Mouse (Mus musculus): ENCODE results near the gene Atp2b2. TPM values are rescaled to one million over a fixed set of nuclear protein-coding genes. Genes with fewer than 3 reads are reported as not detected.

Atp2b2 gene
- total and polyA plus RNA-seq, 2 experiments from 2014 or later = 0.03 TPM; not detected in 1

DNA sequence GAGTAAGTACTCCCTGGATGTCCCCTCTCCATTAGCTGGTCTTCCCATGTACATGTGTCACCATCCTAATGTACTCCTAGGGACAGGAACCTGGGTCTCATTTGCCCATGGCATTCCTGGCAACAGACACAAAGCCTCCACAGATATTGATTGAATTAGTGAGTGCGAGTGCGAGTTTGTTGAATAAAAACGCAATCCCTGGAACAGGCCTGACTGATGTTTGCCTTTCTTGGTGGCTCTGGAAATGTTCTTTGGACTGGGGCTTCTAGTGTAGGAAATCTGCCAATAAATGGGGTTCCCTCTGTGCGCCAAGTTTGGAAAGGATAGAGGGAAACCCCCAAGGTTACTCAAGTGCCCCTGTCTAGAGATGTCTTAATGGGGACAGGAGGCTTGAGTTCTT lies 146.4 kb downstream of the Atp2b2 start:
- no peaks in the 10 kb centered on the region for H3K9me3 ChIP-seq (replicated peaks; ENCODE audit: control insufficient read depth, low read length)
- H3K4me2 ChIP-seq (ENCODE audit: low read depth, low read length) = no peak overlapping the region
- no peaks in the 10 kb centered on the region for H3K4me1 ChIP-seq (ENCODE audit: control insufficient read depth, insufficient read depth)
- TF ChIP-seq EP300 (IDR thresholded peaks at IDR 0.05; ENCODE audit: low read depth) = no peak
- TF ChIP-seq CTCF (IDR thresholded peaks at IDR 0.05; ENCODE audit: low read depth) = no peak
- peaks cover 24% of the 10 kb centered on the region for H3K27me3 ChIP-seq (ENCODE audit: control insufficient read depth, insufficient read depth, low read length)
- H3K36me3 ChIP-seq (replicated peaks; ENCODE audit: control insufficient read depth, insufficient read depth, low read length) = no peaks in the 10 kb centered on the region
- WGBS = 80% methylated on average over 4 of the region's 4 CpGs
- no peak overlapping the region for H3K27ac ChIP-seq (ENCODE audit: low read depth)
- H3K4me3 ChIP-seq (ENCODE audit: low read depth, low read length) = no peak overlapping the region
- ATAC-seq (ENCODE audit: insufficient read depth, low read depth) = no peak
- no peak overlapping the region for H3K9ac ChIP-seq (replicated peaks; ENCODE audit: low read depth, low read length)
- DNase-seq (ENCODE audit: low spot score) = no peak

DNA sequence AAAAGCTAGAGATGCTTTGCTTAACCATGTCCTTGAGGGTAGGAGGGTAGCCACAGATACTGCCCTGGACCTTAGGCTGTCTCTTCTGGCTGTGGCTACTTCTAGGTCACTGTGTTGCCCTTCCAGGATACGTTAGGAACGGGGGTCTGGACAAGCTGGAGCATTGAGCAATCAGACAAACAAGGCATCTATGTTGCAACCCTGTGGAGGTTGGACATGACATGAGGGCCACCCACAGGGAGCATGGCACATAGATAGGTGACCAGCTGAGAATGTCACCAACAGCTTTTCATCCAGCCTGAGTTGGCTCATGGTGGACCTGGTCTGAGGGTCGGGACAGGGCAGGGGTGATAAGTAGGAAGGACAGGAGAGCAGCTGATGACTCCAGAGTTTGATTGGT lies 148.4 kb downstream of the Atp2b2 start:
- no peak for DNase-seq (ENCODE audit: low spot score)
- Histone ChIP-seq H3K4me3 (ENCODE audit: low read depth, low read length) (no peak overlapping the region), H3K4me2 (ENCODE audit: low read depth, low read length) (no peak overlapping the region), H3K9ac (replicated peaks; ENCODE audit: low read depth, low read length) (no peak overlapping the region), H3K36me3 (replicated peaks; ENCODE audit: control insufficient read depth, insufficient read depth, low read length) (no peaks in the 10 kb centered on the region), H3K27ac (ENCODE audit: low read depth) (no peak overlapping the region), H3K4me1 (ENCODE audit: control insufficient read depth, insufficient read depth) (no peaks in the 10 kb centered on the region), H3K27me3 (ENCODE audit: control insufficient read depth, insufficient read depth, low read length) (peaks cover 44% of the 10 kb centered on the region), H3K9me3 (replicated peaks; ENCODE audit: control insufficient read depth, low read length) (no peaks in the 10 kb centered on the region)
- ATAC-seq (ENCODE audit: insufficient read depth, low read depth) = no peak
- WGBS = 65% methylated on average over 3 of the region's 3 CpGs
- TF ChIP-seq CTCF (IDR thresholded peaks at IDR 0.05; ENCODE audit: low read depth) = no peak
- TF ChIP-seq EP300 (IDR thresholded peaks at IDR 0.05; ENCODE audit: low read depth) = no peak

DNA sequence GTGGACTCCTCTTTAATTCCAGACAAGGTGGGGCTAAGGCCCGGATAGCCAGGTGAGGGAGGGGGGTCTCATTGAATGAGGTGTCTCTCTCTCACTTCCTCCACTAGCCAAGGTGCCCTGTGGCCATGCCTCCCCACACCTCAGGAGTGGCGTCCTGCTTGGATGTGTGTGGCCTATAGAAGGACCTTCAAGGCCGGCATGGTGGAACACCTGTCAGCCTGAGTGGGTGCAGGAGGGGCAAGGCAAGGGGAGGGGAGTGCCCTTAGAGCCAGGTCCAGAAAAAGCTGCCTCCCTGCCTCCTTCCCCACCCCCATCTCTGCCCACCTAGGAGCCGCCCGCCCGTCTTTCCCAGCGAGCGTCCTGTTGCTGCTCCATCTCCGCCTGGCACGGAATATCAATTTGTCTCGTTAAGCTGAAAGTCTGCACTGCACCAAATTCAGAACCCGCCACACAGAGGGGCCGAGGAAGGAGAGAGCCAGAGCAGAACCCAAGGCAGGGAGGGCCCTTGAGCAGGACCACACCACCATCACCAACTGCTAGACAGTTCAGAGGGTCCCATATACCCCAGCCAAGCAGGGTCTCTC lies 150.2 kb downstream of the Atp2b2 start:
- no peak for DNase-seq (ENCODE audit: low spot score)
- H3K4me1 ChIP-seq (ENCODE audit: control insufficient read depth, insufficient read depth) = no peaks in the 10 kb centered on the region
- H3K9me3 ChIP-seq (replicated peaks; ENCODE audit: control insufficient read depth, low read length) = no peaks in the 10 kb centered on the region
- 33% methylated on average over 13 of the region's 13 CpGs for whole genome bisulfite sequencing
- no peaks in the 10 kb centered on the region for H3K36me3 ChIP-seq (replicated peaks; ENCODE audit: control insufficient read depth, insufficient read depth, low read length)
- no peak for ATAC-seq (ENCODE audit: insufficient read depth, low read depth)
- H3K27ac ChIP-seq (ENCODE audit: low read depth) = no peak overlapping the region
- peaks cover 52% of the 10 kb centered on the region for H3K27me3 ChIP-seq (ENCODE audit: control insufficient read depth, insufficient read depth, low read length)
- no peak overlapping the region for H3K4me3 ChIP-seq (ENCODE audit: low read depth, low read length)
- H3K9ac ChIP-seq (replicated peaks; ENCODE audit: low read depth, low read length) = no peak overlapping the region
- TF ChIP-seq EP300 (IDR thresholded peaks at IDR 0.05; ENCODE audit: low read depth) (no peak), CTCF (IDR thresholded peaks at IDR 0.05; ENCODE audit: low read depth) (no peak)
- H3K4me2 ChIP-seq (ENCODE audit: low read depth, low read length) = no peak overlapping the region

DNA sequence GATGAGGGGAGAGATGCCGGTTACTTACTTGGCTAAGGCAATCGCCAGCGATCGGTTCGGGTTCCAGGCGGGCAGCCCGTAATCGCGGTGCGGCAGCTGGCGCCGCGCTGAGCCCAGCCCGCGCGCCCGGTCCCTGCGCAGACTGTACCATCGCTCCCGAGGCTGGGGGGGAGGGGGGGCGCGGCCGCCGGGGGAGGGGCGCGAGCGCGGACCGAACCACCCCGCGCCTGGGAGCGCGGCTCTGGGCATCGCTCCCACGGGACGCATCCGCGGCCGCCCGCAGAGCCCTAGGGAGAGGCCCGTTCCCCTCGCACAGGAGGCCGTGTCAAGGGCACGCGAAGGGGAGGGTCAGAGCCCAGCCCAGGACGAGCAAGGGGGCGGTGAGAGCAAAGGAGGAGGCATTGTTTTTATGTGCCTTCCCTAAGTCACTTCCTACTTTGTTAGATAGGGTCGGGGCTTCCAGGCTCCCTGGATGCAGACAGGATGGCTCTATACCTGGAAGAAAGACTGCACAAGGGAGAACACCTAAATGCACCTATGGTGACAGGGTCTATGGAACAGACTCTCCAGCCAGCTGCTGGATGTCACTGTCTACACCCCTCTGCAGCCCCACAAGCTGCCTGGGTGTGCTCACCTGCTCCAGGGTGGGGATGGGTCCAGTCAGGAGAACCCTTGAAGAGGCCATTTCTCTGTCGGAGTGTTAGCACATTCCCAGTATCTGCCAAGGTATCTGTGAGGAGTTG lies 151.0 kb downstream of the Atp2b2 start:
- H3K27me3 ChIP-seq (ENCODE audit: control insufficient read depth, insufficient read depth, low read length) = peaks cover 52% of the 10 kb centered on the region
- peak overlapping the region; percentile 44 for H3K4me2 ChIP-seq (ENCODE audit: low read depth, low read length)
- no peak for TF ChIP-seq EP300 (IDR thresholded peaks at IDR 0.05; ENCODE audit: low read depth)
- H3K4me3 ChIP-seq (ENCODE audit: low read depth, low read length) = peak overlapping the region; percentile 26
- no peaks in the 10 kb centered on the region for H3K9me3 ChIP-seq (replicated peaks; ENCODE audit: control insufficient read depth, low read length)
- H3K27ac ChIP-seq (ENCODE audit: low read depth) = no peak overlapping the region
- DNase-seq (ENCODE audit: low spot score) (no peak), ATAC-seq (ENCODE audit: insufficient read depth, low read depth) (no peak)
- WGBS = 1% methylated on average over 35 of the region's 49 CpGs
- no peaks in the 10 kb centered on the region for H3K4me1 ChIP-seq (ENCODE audit: control insufficient read depth, insufficient read depth)
- H3K36me3 ChIP-seq (replicated peaks; ENCODE audit: control insufficient read depth, insufficient read depth, low read length) = no peaks in the 10 kb centered on the region
- H3K9ac ChIP-seq (replicated peaks; ENCODE audit: low read depth, low read length) = no peak overlapping the region

DNA sequence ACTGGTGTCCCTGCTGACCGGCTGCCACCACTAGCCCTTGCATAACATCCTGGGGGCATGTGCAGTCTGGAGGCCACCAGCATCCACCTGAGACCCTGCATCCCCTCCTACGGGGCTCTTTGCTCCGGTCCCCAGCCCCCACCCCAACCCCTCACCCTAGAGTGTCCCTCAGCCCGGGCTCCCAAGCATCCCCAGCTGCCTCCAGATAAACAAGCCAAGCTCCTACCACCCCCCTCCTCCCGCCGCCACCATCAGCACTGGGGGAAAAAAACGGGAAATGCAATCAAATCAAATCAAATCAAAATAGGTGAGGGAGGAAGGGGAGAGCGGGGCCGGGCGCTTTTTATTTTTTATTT lies 151.6 kb downstream of the Atp2b2 start:
- Histone ChIP-seq H3K9me3 (replicated peaks; ENCODE audit: control insufficient read depth, low read length) (no peaks in the 10 kb centered on the region), H3K27me3 (ENCODE audit: control insufficient read depth, insufficient read depth, low read length) (peaks cover 52% of the 10 kb centered on the region), H3K36me3 (replicated peaks; ENCODE audit: control insufficient read depth, insufficient read depth, low read length) (no peaks in the 10 kb centered on the region), H3K9ac (replicated peaks; ENCODE audit: low read depth, low read length) (no peak overlapping the region), H3K4me1 (ENCODE audit: control insufficient read depth, insufficient read depth) (no peaks in the 10 kb centered on the region), H3K27ac (ENCODE audit: low read depth) (no peak overlapping the region), H3K4me2 (ENCODE audit: low read depth, low read length) (peak overlapping the region; percentile 44), H3K4me3 (ENCODE audit: low read depth, low read length) (peak overlapping the region; percentile 26)
- TF ChIP-seq CTCF (IDR thresholded peaks at IDR 0.05; ENCODE audit: low read depth) (no peak), EP300 (IDR thresholded peaks at IDR 0.05; ENCODE audit: low read depth) (no peak)
- WGBS = 3% methylated on average over 10 of the region's 10 CpGs
- DNase-seq (ENCODE audit: low spot score) (no peak), ATAC-seq (ENCODE audit: insufficient read depth, low read depth) (no peak)

Measured in heart, postnatal 0 days (tissue).